Mouse (Mus musculus) testis, adult 2 months (tissue): ENCODE data around the gene Fcgr1.

ENCODE experiments used
- CTCF ChIP-seq: fragments of 200-500 bp; IDR thresholded peaks from 2 replicates; pipeline ENCODE4 v1.5.1; 2012; ENCODE audit warnings: low read depth, mild to moderate bottlenecking, inconsistent platforms, low read length, moderate library complexity; ENCODE audit not compliant: control insufficient read depth, insufficient read depth, insufficient replicate concordance
- POLR2A ChIP-seq: fragments of 200-500 bp; IDR thresholded peaks from 2 replicates; pipeline ENCODE4 v1.6.1; 2012; ENCODE audit warnings: low read depth, mild to moderate bottlenecking, inconsistent platforms, low read length, moderate library complexity; ENCODE audit not compliant: control insufficient read depth

- TF ChIP-seq POLR2A = peak; percentile 57; the same call in 1 of the 2 replicates
- TF ChIP-seq CTCF = 0 out of 2 replicates have a peak, but pooled peaks have one; percentile 1
Observed at GRCm38 (mm10) chr3:96245003-96245886, 48.5 kb downstream of the Fcgr1 start, which contains the start of gene Hist2h2aa1.
